Mouse (Mus musculus) cortical plate, adult 2 months (tissue): Measurements from ENCODE around the gene Clock.

Experiments
- CTCF ChIP-seq: fragments of 200-500 bp; IDR thresholded peaks from 2 replicates; pipeline ENCODE4 v1.5.1; 2011; ENCODE audit warnings: mild to moderate bottlenecking, control low read depth, low read length; ENCODE audit not compliant: insufficient read depth; ENCODE audit errors: extremely low read depth
- POLR2A ChIP-seq: fragments of 200-500 bp; IDR thresholded peaks from 2 replicates; pipeline ENCODE4 v1.6.1; 2011; ENCODE audit warnings: mild to moderate bottlenecking, low read length, control low read depth; ENCODE audit not compliant: insufficient read depth; ENCODE audit errors: extremely low read depth

- TF ChIP-seq CTCF, result no peak
- no peak for TF ChIP-seq POLR2A
Observed at GRCm38 (mm10) chr5:76179171-76179570, 125.4 kb downstream of the Clock start.
